Mouse (Mus musculus) mouse trophoblast stem cell (cell line): ENCODE results near the gene Coro2a.

Experiments used
- in situ Hi-C, 2 experiments: fragments of 300-500 bp; cut with MseI, MboI; formaldehyde crosslinking; loops; 2 replicates in 1 of 2; 3 replicates in 1 of 2; pipeline ENCODE4 v1.15.1; 2025

Gene Coro2a

DNA sequence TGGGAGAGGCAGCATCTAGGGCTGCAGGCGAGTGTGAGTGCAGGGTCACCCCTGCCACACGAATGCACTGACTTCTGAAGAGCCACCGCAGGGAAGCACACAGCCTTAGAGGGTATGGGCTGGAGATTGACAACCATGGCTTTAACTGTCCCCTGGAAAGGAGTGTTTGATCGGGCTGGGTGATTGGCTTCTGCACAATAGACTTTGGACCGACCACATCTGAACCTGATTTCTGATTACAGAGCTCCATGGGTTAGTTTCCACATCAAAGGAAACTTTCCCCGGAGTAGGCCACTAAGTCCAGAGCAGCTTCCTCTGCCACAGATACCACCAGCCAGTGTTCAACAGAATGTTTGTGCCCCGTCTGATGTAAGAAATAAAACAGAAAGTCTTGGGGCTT lies 72.3 kb downstream of the Coro2a start:
- in situ Hi-C loops, result no loop called here

DNA sequence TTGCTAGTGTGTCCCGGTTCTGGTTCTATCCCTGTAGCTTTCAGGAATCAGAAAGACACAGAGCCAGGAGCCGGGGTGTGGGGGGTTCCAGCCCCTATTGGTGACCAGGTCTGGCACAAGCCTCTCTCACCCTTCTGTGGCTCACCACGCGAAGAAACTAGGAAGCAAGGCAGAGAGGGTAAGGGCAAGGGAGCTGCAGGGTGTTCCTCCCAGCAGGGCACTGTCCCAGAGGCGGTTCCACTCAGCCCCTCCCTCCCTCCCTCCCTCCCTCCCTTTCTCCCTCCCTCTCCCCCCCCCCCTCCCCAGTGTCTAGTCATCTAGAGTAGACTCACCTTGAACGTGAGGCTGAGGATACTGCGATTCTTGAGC lies 74.5 kb downstream of the Coro2a start:
- in situ Hi-C loops, result no loop called here

DNA sequence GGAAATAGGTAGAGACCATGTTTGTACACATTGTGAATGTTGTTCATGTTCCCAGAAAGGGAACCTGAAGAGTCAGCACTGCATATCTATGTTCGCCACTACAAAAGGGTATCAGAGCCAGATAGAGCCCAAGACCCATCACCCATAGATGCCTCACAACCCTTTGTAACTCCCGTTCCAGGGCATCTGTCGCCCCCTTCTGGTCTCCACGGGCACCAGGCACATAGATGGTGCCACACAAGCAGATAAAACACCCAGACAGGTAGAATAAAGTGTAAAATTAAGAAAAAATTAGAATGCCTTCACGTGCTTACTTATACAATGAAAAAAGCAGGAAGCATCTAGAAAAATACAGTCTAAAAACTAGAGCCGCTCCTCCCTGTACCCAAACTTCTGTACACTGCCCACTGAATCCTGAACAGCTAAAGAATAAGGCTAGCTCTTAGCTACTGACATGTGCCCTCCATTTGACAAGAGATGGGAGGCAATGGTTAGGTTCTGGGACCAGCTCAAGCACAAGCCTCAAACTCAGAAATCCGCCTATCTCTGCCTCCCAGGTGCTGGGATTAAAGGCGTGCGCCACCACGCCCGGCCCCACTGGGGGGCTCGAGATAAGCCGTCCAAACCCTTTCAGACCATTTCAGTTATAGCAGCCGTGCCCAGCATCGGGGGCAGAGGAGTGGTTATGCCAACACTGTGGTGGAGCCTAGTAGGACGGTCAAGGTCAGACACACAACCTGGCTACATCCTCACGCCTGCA lies 75.0 kb downstream of the Coro2a start:
- in situ Hi-C loops, result no loop called here

DNA sequence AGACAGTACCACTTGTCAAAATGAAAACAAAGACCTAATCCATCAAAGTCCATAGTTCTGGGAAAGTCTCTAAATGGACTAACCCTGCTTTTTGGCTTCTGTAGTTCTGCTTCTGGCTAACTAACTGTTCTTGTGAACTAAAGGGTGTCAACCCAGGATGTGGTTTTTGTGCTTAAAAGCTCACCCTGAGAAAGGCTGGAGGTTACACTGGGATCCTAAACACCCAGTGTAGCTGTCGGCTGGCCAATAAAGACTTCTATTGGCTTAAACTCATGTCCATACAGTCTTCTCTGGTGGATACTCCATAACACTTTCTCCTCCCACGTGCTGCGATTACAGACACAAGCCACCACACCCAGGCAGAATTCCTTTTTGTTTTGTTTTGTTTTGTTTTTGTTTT lies 75.8 kb downstream of the Coro2a start:
- in situ Hi-C loops, result no loop called here

DNA sequence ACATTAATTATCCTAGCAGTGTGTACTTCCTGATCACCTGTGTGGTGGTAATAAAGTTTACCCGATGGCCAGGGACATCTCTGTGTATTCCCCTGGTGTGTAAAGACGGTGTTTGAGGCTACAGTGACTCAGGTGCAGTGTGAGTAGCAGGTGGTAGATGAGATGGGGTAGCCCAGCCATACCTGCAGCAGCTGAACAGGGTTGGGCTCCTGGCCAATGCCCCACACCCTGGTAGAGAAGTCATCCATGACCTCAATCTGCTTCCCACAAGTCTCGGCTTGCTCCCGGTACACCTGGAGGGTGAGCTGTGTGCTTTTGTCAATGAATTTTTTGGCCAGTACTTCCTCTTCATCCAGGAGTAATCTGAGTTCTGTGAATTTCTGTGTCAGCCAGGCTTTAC lies 78.7 kb downstream of the Coro2a start:
- in situ Hi-C loops, result no loop called here

DNA sequence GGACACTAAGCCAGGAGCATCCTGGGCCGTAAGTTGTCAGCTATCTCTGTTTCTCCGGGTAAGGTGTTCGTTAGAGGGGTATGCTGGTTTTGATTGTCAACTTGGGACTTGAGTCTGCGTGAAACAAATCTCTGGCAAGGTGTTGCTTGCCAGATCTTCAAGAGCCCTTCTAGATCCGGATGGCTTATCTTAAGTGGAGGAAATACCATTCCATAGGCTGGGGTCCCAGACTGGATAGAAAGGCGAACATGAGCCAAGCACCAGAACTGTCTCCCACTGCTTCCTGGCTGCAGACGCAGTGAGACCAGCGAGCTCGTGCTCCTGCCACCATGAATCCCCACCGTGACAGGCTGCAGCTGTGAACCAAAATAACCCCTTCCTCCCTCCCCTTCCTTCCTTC lies 80.5 kb downstream of the Coro2a start:
- in situ Hi-C loops, result no loop called here

DNA sequence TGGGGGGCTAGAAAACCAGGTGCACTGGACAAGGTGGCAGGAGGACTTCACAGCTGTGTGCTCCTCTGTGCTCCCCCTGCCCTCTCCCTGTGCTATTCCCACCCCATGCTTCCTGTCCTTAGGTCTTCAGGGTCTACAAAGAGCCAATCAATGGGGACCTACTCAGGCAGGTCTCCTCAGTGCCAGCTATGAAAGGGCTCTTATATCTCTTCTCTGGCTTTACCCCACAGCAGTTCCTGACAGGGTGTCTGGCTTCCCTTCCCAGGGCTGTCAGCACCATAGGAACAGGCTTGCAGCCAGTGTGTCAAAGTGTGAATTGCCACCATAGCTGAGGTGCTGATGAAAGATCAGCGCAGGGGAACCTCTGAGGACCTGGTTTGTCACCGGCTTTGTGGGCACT lies 81.5 kb downstream of the Coro2a start:
- in situ Hi-C loops, result no loop called here

DNA sequence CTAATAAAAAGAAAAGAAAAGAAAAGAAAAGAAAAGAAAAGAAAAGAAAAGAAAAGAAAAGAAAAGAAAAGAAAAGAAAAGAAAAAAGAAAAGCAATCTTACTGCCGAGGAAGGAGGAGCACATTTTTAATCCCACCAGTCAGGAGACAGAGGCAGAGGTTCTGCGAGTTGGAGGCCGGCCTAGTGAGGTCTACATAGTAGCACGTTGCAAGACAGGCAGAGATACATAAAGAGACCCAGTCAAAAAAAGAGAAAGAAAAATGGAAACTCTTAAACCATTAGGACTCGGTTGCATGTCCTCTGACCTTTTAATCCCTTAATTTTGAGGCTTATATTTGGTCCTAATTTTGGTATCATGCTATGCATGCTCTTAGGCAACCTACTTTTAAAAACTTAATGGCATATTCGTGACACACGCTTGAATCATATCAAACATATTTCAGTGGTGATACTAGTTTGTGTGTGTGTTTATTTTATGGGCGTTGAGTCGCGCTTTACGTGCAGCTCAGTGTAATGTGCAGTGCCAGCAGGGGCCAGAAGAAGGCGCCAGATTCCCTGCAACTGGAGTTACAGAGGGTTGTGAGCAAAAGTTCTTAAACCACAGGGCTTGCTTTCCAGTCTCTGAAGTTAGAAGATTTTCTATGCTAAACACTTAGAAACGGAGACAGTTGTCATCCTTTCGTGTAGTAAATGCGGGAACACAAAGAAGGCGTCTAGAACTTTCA lies 94.1 kb downstream of the Coro2a start:
- in situ Hi-C loops, result no loop called here

DNA sequence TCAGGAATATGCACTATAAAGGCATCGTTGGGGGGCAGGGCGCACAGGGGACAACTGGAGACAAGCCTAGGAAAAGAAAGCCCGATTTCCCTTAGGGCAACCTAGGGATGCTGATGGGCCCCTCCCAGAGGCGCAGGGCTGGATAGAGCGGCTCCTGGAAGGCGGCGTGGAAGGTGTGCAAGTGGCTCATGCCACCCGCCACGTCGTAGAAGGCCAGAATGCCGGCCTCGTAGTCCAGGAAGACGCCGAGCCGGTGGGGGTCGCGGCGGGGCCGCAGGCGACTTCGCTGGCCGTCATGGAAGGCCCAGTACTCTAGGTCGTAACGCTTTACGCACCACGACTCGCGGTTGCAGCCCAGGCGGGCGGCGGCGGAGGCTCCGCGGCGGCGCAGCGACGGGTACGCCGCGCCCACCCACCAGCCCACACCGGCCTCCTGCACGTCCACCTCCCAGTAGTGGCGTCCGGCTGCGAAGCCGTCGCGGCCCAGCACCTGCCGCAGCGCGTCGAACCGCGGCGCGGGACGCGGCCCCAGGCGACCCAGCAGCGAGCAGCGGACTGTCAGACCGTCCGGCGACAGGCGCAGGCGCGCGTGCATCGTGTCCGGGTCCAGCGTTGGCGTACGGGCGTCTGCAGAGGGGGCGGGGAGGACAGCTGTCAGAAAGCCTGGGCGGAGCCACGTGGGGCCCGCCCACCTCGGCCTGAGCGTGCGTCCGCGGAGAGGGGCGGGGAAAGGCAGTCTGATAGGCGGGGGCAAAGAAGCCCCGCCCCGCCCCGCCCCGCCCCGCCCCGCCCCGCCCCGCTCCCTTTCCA lies 95.0 kb downstream of the Coro2a start:
- in situ Hi-C loops, result no loop called here

DNA sequence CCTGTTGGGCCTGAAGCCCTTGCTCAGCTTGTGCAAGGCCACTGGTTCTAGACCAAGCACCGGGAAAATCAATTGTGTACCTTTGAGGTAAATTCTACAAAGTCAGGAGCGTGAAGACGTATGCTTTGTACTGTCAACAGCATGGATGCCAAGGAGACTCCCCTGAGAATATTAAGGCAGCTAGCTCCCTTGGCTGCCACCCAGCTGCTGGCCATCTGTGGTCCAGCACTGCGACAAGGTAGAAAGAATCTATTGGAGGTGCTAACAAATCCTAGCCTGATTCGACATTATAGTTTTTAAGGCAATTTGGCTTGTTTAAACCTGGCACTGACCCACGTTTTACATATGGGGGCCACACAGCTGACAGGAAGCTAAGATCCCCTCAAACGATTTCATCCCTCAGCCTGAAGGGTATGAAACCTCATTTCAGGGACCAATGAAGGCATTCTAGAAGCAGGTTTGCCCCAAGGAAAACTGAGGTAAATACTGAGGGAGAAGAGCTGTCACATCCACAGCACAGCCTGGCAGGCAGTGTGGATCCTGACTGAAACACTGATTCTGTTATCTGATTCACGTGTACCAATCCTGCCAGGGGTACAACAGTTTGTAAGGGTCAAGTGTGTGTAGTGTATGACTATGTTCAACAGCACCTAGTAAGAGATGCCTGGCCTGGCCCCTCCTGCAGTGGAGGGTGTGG lies 96.5 kb downstream of the Coro2a start:
- in situ Hi-C loops, result no loop called here

DNA sequence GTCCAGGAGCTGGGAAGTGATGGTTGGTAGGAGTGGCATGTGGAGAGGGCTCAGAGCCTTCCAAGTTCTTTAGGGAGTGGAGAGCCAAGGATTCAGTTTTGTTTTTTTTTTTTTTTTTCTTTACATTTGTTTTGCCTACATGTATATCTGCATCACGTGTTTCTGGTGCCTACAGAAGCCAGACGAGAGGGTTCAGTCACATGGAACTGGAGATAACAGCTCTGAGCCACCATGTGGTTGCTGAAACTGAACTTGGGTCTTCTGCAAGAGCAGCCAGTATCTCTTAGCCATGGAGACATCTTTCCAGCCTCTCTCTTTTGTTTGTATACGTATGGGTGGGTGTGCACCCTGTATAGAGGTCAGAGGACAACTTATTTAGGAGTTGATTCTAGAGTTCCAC lies 98.1 kb downstream of the Coro2a start:
- in situ Hi-C loops, result no loop called here

DNA sequence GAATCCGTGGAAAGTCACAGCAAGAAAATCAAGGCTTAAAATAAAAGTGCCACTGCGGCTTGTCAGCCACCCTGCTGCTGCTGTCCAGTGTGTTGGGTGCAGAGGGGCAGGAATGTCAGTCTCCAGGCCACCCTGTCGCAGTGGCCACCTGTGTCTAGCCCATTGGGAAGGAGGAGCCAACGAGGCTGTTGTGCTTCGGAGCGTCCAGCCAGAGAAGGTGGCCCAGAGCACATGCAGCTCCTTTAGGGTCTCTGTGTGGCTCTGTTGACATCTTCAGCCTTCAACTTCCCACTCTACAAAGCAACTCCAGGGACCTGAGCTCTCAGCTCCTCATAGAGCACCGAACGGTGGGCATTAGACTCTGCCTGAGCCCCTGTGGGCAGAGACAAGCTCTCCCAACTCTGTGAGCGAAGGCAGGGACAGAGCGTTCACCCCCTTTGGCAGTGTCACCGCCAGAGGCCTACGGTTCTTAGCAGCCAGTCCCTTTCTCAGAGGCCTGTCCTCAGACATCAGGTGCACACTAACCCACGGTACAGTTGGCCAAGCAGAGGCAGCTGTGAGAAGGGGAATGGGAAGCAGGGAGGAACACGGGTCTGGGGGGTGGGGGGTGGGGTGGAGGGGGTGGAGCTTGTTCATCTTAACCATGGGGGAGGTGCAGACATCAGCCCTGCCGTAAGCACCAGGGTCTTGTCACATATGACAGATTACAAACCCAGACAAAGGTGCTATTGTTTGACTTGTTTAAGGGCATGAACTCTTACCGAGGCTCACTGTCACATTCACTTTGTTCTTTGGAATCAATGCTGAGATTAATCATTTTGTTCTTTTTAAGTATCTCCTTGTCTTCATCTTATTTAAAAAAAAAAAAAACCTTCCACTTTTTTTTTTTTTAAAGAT lies 99.1 kb downstream of the Coro2a start:
- in situ Hi-C loops, result no loop called here

DNA sequence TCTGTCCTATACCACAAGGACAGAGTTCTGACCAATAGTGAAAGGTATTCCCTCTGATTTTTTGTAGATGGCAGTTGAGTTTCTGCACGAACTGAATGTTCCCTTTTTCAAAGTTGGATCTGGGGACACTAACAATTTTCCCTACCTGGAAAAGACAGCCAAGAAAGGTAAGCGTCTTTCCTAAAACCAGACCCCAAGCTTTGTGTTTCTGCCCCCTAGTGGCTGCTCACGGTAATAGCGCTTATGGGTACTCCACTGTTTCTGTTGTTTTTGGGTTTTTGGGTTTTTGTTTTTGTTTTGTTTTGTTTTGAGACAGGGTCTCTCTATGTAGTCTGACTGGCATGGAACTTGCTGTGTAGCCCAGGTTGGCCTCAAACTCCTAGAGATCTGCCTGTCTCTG lies 103.0 kb downstream of the Coro2a start:
- in situ Hi-C loops, result no loop called here

DNA sequence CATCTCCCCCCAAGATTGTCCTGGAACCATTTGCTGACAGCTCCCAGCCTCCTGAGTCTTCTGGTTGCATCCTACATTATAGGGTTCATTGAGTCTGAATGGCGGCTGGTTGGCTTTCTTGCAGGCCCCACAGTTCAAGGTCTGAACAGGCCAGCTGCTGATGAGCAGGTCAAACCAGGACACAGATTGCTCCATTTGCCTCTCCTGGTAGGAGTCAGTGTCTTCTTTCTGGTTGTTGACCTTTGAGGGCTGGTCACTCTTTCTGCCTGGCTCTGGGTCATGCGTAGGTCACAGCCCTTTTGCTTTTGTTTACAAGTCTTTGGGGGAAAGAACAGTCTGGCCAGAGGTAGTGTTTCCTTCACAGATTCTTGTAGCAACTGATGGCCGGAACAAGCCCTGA lies 103.5 kb downstream of the Coro2a start:
- in situ Hi-C loops, result no loop called here

DNA sequence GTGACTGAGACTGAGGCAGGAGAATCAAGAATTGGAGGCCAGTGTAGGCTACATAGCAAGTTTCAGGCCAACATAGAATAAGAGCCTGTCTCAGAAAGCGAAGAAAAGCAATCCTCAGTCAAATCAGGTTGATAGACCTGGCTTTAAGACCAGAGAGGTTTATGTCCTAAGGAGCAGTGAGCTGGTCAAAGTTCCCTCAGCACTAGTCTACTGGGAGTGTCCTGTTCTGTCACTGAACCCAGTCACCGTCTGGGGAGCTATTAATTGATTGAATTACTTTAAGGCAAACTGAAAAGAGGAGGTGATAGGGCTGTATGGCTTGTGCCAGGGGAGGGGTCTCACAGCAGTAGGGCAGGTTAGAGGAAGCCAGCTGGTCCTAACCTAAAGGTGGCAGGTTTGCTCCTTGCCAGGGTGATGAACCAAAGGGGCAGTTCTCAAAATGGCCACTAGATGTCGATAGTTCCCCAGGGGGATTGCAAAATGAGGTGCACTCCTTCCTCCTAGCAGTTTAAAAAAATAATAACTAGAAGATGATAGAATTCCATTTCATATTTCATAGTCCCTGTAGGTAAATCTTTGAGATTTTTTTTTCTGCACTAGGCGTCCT lies 104.6 kb downstream of the Coro2a start:
- in situ Hi-C loops, result no loop called here

DNA sequence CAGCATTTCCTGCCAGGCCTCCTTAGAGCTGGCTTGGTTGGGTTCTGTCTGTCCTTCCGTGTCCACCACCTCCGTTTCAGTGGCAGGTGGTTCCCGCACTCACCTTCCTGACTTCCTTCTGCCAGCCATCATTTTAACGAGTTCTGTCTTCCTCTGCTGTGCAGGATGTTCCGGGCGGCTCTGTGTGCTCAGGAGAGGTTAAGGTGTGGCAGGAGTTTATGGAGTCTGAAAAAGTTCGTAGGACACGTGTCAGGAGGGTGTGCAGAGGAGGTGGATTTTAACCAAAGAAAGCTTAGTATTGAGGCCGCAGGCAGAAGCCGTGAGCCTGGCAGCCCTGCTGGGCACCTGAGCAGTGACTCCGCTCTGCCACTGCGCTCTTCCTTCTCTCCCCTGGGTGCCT lies 106.5 kb downstream of the Coro2a start:
- in situ Hi-C loops, result no loop called here

DNA sequence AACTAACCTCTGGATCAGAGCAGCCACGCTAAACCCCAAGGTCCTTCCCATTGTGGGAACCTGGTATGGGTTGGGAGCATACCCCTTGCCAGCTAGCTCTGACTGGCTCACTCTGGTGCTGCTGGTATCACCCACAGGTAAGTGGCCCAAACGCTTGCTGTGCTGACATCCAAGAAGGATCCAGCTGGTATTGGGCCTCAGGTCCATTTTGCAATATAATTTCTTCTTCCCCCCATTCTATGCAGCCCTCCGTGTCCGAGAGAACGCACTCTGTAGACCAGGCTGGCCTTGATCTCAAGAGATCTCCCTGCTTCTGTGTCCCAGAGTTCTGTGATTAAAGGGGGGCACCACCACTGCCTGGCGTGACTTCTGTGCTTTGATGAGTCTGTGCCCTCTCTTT lies 108.9 kb downstream of the Coro2a start:
- in situ Hi-C loops, result no loop called here

DNA sequence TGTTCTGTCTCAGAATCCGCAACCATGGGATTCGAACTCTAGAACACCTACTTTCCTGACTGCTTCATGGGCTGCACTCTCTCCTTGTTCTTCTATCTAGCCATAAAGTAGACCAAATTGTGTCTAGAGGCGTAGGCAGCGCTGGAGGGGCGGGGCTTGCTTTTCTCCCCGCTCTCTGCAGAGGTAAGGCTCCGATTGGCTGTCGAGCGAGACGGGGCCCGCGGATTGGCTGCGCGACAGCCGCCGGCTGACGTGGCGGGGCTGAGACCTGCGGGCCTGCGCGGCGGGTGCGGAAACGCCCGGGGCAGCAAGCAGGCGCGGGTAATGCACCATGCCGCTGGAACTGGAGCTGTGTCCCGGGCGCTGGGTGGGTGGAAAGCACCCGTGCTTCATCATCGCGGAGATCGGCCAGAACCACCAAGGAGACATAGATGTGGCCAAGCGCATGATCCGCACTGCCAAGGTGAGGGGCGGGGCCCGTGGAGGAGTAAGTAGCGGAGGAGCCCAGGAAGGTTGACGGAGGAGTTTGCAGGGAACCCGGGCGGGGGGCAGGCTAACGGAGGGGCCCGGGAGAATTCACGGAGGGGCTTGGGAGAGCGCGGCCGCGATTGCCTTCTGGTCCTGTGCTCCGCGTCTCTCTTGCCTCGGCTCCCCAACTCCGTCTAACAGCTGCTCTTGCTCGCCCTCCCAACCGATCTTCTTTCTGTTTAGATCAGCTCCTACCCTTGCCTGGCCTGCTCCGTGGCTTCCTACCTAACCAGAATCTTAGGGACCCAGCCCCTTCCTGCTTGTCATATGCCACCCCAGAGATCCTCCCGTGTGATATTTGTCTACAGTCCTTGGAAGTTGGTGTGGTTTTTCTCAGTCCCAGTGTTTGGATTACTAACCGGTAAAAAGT lies 112.7 kb downstream of the Coro2a start, which contains the start of gene Nans:
Nans (plus strand) TSS at position 221 of the 898 bp plus-strand sequence.
- in situ Hi-C loops, result no loop called here

DNA sequence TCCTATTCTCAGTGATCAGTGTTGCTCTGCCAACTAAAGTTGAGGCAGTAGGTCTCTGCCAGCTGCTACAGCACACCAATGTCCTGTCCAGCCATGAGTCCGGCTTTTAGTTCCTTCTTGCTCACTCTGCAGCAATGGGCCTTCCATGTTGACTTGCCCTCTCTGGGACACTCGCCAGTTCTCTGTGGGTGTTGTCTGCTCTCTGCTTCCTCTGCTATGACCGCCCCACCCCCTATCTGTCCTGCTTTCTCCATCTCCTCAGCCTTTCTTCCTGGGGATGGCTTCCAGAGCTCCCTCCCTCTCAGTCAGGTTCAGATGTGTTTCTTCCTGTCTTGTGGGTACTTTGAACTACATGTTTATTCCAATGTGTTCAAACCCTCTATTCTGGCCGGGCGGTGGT lies 114.7 kb downstream of the Coro2a start:
- in situ Hi-C loops, result no loop called here
